Mouse (Mus musculus): ENCODE data around the gene Rab3d.
A peak's percentile ranks its signal among the peaks of the same experiment; 100 is the strongest.
"Not testable (repeated sequence)": the region's sequence is repeated elsewhere in the genome, so short reads cannot be mapped to it uniquely, and the experiment has no call there.

The Rab3d gene

GRCm38 (mm10) chr9:21904031-21904430, 14.0 kb downstream of the Rab3d start:
- no peak for DNase-seq

GRCm38 (mm10) chr9:21901223-21901820, 16.7 kb downstream of the Rab3d start:
- peak; percentile 84 to 88 for DNase-seq

- no peak for DNase-seq
Observed at GRCm38 (mm10) chr9:21889229-21889628, 28.8 kb downstream of the Rab3d start.

DNA sequence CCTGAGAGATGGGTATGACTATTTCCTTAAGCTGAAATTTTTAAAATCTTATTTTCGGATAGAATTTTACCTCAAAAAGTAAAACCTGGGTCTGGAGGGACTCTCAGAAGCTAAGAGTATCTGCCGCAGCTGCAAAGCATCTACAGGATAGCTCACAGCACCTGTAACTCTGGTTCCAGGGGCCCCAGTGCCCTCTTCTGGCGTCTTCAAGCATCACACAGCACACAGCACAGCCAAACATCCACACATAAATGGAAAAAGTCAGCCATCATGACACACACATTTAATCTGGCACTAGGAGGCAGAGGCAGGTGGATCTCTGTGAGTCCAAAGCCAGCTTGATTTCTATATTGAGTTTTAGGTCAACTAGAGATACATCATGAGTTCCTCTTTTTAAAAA, 41.4 kb downstream of the Rab3d start:
- no peak for DNase-seq

DNA sequence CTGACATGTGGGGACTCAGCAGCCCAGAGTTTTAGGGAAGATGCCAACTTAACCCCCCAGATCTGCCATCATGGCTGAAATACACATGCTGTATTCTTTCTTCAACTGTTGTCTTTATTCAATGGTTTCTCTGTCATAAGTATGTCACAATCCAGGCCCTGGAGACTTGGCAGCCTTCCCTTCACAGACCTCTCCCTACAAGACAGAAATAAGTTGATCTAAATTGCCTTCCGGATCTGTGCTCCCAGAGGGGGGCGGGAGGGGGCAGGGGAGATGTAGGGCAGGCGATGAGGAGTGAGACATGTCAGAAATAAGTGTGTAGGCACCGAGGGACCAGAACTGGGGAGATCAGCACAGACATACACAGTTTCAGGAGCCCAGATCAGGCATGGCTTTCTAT, 45.8 kb downstream of the Rab3d start:
- peak; percentile 55 to 62 for DNase-seq

DNA sequence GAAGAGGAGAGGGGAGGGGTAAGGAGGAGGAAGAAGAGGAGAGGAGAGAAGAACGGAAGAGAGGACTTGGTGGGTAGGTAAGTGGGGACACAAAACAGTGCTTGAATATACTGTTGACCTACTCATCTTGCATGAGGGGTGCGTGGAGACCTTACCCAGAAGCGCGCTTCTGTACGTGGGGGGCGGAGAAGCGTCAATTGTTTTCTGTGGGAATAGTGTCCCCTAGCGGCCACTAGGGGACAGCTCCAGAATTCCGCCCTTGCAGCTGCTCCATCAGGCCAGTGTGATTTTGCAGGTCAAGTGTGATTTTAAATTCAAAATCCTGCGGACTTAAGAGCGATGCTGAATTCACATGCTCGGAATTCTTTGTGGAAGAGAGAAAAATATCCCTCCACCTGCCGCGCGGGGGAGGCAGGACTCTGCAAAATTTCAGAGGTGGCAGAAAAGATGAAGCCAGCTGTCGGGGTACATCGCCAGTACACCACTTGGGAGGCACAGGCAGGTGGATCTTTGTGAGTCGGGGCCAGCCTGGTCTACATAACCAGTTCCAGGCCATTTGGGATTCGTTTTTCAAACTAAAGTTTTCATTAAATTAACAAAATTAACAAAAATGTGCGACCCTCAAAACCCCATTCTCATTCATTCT, 47.0 kb downstream of the Rab3d start:
- peak; percentile 78 to 83 for DNase-seq

DNA sequence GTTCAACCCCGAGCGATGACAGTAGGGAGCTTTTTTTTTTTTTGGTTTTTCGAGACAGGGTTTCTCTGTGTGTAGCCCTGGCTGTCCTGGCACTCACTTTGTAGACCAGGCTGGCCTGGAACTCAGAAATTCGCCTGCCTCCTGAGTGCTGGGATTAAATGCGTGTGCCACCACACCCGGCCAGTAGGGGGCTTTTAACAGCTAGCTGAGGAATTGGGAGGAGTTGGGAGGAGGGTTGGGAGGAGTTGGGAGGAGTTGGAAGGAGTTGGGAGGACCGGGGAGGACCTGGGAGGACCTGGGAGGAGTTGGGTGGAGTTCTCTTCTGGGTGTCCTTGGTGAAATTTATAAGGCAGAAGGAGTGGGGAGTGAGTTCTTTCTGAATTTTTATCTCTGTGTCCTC, 48.7 kb downstream of the Rab3d start:
- peak; percentile 74 to 79 for DNase-seq

- DNase-seq: no peak
Observed at GRCm38 (mm10) chr9:21867726-21868125, 50.3 kb downstream of the Rab3d start.

DNA sequence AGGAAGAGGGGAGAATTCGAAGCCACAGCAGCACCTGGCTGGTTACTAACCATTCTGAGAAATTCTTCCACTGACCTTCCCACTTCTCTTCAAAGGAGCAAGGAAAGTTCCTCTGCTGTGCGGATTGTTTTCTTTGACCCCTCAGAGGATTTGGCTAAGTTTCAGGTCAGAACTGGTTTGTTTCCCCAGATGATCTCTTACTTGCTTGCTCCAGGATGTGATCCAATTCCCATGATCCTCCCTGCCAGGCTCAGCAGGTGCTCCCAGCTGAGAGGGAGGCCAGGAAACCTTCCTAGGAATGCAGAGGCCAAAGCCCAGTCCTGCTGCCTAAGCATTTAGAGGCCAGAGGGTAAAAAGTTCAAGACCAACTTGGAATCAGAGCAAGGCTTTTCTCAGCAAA, 51.4 kb downstream of the Rab3d start:
- no peak for DNase-seq

- no peak for DNase-seq
Observed at GRCm38 (mm10) chr9:21865673-21866398, 52.2 kb downstream of the Rab3d start.

- no peak for DNase-seq
Observed at GRCm38 (mm10) chr9:21862181-21862580, 55.8 kb downstream of the Rab3d start.

DNA sequence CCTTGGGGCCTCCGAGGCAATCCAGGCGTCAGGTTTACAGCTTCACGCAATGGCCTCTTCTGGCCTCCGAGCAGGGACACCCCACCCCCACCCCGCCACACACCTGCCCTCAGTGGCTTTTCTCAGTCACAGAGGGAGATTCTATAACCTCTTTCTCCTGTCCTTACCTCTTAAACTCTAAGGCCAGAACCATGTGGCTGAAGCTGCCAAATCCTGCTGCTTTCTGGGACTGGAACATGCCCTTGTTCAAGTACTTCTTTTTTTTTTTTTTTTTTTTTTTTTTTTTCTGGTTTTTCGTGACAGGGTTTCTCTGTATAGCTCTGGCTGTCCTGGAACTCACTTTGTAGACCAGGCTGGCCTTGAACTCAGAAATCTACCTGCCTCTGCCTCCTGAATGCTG, 57.6 kb downstream of the Rab3d start:
- DNase-seq: not testable (repeated sequence)

DNA sequence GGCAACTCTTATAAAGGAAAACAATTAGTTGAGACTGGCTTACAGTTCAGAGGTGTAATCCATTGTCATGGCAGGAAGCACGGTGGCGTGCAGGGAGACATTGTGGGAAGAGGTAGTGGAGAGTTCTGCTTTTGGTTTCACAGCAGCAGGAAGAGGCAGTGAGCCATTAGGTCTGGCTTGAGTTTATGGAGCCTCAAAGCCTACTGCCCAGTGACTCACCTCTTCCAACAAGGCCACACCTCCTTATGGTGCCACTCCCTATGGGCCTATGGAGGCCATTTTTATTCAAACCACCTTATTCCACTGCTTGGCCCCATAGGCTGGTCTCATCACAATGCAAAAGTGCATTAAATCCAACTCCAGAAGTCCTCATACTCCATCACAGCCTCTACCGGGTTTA, 58.4 kb downstream of the Rab3d start:
- no peak for DNase-seq

GRCm38 (mm10) chr9:21858084-21858483, 59.9 kb downstream of the Rab3d start:
- no peak for DNase-seq

DNA sequence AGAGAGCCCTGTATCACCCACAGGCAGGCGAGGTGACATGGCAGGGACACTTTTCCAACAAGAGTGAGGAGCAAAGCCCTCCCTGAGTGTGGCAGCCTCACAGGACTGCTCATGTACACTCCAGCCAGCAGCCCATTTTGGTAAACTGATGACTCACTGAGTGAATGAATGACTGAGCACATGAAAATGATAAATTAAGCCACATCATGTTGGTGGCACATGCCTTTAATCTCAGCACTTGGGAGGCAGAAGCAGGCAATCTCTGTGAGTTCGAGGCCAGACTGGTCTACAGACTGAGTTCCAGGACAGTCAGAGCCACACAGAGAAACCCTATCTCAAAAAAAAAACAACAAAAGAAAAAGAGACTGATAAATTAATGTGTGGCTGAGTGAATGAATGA, 60.5 kb downstream of the Rab3d start:
- DNase-seq: no peak
